28 mouse cellular contexts compared by ENCODE assay signal in genomic region chr8:80087021-80087420, GRCm38 (mm10). TPM values are rescaled to one million over a fixed set of nuclear protein-coding genes. Genes with fewer than 3 reads are reported as not detected.
DNase-seq lines count a peak whose midpoint lies in the region; ATAC-seq and TF ChIP-seq lines count a peak whose summit lies in the region.
"Had no signal": no experiment of that assay in that cellular context is flagged by ENCODE, and none has a peak within 500 bp of the region (broad histone marks: within the 10 kb centered on the region; RNA-seq: fewer than 3 reads in every experiment).

No protein-coding gene starts in this region.

- H3K27ac ChIP-seq in forebrain, embryonic 14.5 days (ENCODE audit: low read depth, low read length) = no peak overlapping the region
- H3K27ac ChIP-seq in forebrain, embryonic 11.5 days (ENCODE audit: low read depth, low read length) = no peak overlapping the region
- no peak overlapping the region for H3K27ac ChIP-seq in forebrain, postnatal 0 days (ENCODE audit: low read depth, low read length)
- no peak overlapping the region for H3K27ac ChIP-seq in kidney, embryonic 15.5 days
- H3K27ac ChIP-seq: embryonic facial prominence, embryonic 12.5 days; embryonic facial prominence, embryonic 15.5 days; hindbrain, embryonic 12.5 days; hindbrain, embryonic 15.5 days had no signal

- no peaks in the 10 kb centered on the region for H3K9me3 ChIP-seq in forebrain, embryonic 14.5 days (replicated peaks; ENCODE audit: control insufficient read depth, low read length)
- no peaks in the 10 kb centered on the region for H3K9me3 ChIP-seq in forebrain, embryonic 11.5 days (ENCODE audit: control insufficient read depth, low read length)
- H3K9me3 ChIP-seq in forebrain, postnatal 0 days (ENCODE audit: low read length) = no peaks in the 10 kb centered on the region
- no peaks in the 10 kb centered on the region for H3K9me3 ChIP-seq in kidney, embryonic 15.5 days (replicated peaks)
- H3K9me3 ChIP-seq: embryonic facial prominence, embryonic 12.5 days; embryonic facial prominence, embryonic 15.5 days; G1E; hindbrain, embryonic 12.5 days; hindbrain, embryonic 15.5 days had no signal

- no peak for ATAC-seq in forebrain, embryonic 14.5 days
- no peak for ATAC-seq in forebrain, embryonic 11.5 days (replicated peaks; ENCODE audit: low FRiP score)
- ATAC-seq in forebrain, postnatal 0 days = no peak
- ATAC-seq in kidney, embryonic 15.5 days (replicated peaks; ENCODE audit: low FRiP score) = no peak
- ATAC-seq: intestine, postnatal 0 days; Patski had no signal

- H3K9ac ChIP-seq in forebrain, embryonic 14.5 days (ENCODE audit: low read length) = no peak overlapping the region
- H3K9ac ChIP-seq in forebrain, embryonic 11.5 days (ENCODE audit: low read length) = no peak overlapping the region
- H3K9ac ChIP-seq in forebrain, postnatal 0 days = no peak overlapping the region
- no peak overlapping the region for H3K9ac ChIP-seq in kidney, embryonic 15.5 days
- H3K9ac ChIP-seq: embryonic facial prominence, embryonic 12.5 days; embryonic facial prominence, embryonic 15.5 days; hindbrain, embryonic 12.5 days; hindbrain, embryonic 15.5 days had no signal

- no peak overlapping the region for H3K4me3 ChIP-seq in forebrain, embryonic 14.5 days (ENCODE audit: low read depth, low read length)
- no peak overlapping the region for H3K4me3 ChIP-seq in forebrain, embryonic 11.5 days (ENCODE audit: low read depth, low read length)
- H3K4me3 ChIP-seq in forebrain, postnatal 0 days (ENCODE audit: low read depth, low read length) = no peak overlapping the region
- H3K4me3 ChIP-seq in kidney, embryonic 15.5 days (replicated peaks) = no peak overlapping the region
- H3K4me3 ChIP-seq: embryonic facial prominence, embryonic 12.5 days; embryonic facial prominence, embryonic 15.5 days; hindbrain, embryonic 12.5 days; hindbrain, embryonic 15.5 days had no signal

- no peaks in the 10 kb centered on the region for H3K4me1 ChIP-seq in forebrain, embryonic 14.5 days (ENCODE audit: control insufficient read depth, insufficient read depth, low read length)
- H3K4me1 ChIP-seq in forebrain, embryonic 11.5 days (replicated peaks; ENCODE audit: control insufficient read depth, insufficient read depth, low read length) = no peaks in the 10 kb centered on the region
- H3K4me1 ChIP-seq in forebrain, postnatal 0 days (ENCODE audit: insufficient read depth) = no peaks in the 10 kb centered on the region
- H3K4me1 ChIP-seq in kidney, embryonic 15.5 days = no peaks in the 10 kb centered on the region
- H3K4me1 ChIP-seq: embryonic facial prominence, embryonic 12.5 days; embryonic facial prominence, embryonic 15.5 days; hindbrain, embryonic 12.5 days; hindbrain, embryonic 15.5 days had no signal

- no peak overlapping the region for H3K4me2 ChIP-seq in forebrain, embryonic 14.5 days (ENCODE audit: low read length)
- no peak overlapping the region for H3K4me2 ChIP-seq in forebrain, embryonic 11.5 days (ENCODE audit: low read depth, low read length, severe bottlenecking)
- no peak overlapping the region for H3K4me2 ChIP-seq in forebrain, postnatal 0 days (ENCODE audit: low read depth)
- H3K4me2 ChIP-seq in kidney, embryonic 15.5 days = no peak overlapping the region
- H3K4me2 ChIP-seq: embryonic facial prominence, embryonic 12.5 days; embryonic facial prominence, embryonic 15.5 days; heart, embryonic 11.5 days; hindbrain, embryonic 12.5 days; hindbrain, embryonic 15.5 days had no signal

- H3K27me3 ChIP-seq in forebrain, embryonic 14.5 days (replicated peaks; ENCODE audit: control insufficient read depth, insufficient read depth, low read length) = no peaks in the 10 kb centered on the region
- no peaks in the 10 kb centered on the region for H3K27me3 ChIP-seq in forebrain, embryonic 11.5 days (ENCODE audit: control insufficient read depth, insufficient read depth, low read length)
- H3K27me3 ChIP-seq in forebrain, postnatal 0 days (ENCODE audit: insufficient read depth, low read length) = no peaks in the 10 kb centered on the region
- H3K27me3 ChIP-seq in kidney, embryonic 15.5 days = no peaks in the 10 kb centered on the region
- H3K27me3 ChIP-seq: CH12.LX; embryonic facial prominence, embryonic 12.5 days; embryonic facial prominence, embryonic 15.5 days; hindbrain, embryonic 12.5 days; hindbrain, embryonic 15.5 days; Patski had no signal

- WGBS in forebrain, embryonic 14.5 days = 86% methylated on average over 2 of the region's 2 CpGs
- WGBS in forebrain, embryonic 11.5 days = 90% methylated on average over 2 of the region's 2 CpGs
- 69% methylated on average over 2 of the region's 2 CpGs for WGBS in forebrain, postnatal 0 days
- whole genome bisulfite sequencing in kidney, embryonic 15.5 days = 87% methylated on average over 2 of the region's 2 CpGs

- peak; percentile 13 for DNase-seq in forebrain, embryonic 14.5 days (ENCODE audit: low spot score)
- DNase-seq in forebrain, embryonic 11.5 days (ENCODE audit: low spot score) = no peak
- peak; percentile 10 to 27 for DNase-seq in layer of hippocampus, adult 8-10 months (ENCODE audit: low spot score in 2 of 2)
- DNase-seq in layer of hippocampus, postnatal 25 days (ENCODE audit: extremely low spot score in 1 of 2, low spot score in 1 of 2) = no peak
- DNase-seq in brain, embryonic 14.5 days (ENCODE audit: low read depth) = peak; percentile 29
- DNase-seq in forebrain, postnatal 0 days = peak; percentile 7
- DNase-seq: adrenal gland, adult 2 months; adrenal gland, postnatal 14 days; B cell, adult 2 months; cerebellum, adult 11 months; cerebellum, adult 2 months; cerebellum, adult 9-11 months; cerebellum, postnatal 25 days; gastrocnemius, postnatal 10 days; heart, adult 11 months had no signal

- no peak for TF ChIP-seq POLR2A in brain, embryonic 14.5 days (IDR thresholded peaks at IDR 0.05; ENCODE audit: borderline replicate concordance, extremely low read depth, insufficient read depth, insufficient read length, poor library complexity, severe bottlenecking)

- H3K36me3 ChIP-seq in forebrain, embryonic 14.5 days (ENCODE audit: control insufficient read depth, insufficient read depth, low read length) = no peaks in the 10 kb centered on the region
- H3K36me3 ChIP-seq in forebrain, embryonic 11.5 days (ENCODE audit: control insufficient read depth, insufficient read depth, low read length) = no peaks in the 10 kb centered on the region
- no peaks in the 10 kb centered on the region for H3K36me3 ChIP-seq in forebrain, postnatal 0 days (ENCODE audit: insufficient read depth)
- no peaks in the 10 kb centered on the region for H3K36me3 ChIP-seq in kidney, embryonic 15.5 days
- H3K36me3 ChIP-seq: embryonic facial prominence, embryonic 12.5 days; embryonic facial prominence, embryonic 15.5 days; G1E; hindbrain, embryonic 12.5 days; hindbrain, embryonic 15.5 days had no signal

- TF ChIP-seq CTCF in brain, embryonic 14.5 days (IDR thresholded peaks at IDR 0.05; ENCODE audit: borderline replicate concordance, extremely low read depth, insufficient read depth, insufficient read length) = no peak
- no peak for TF ChIP-seq CTCF in forebrain, postnatal 0 days (IDR thresholded peaks at IDR 0.05; ENCODE audit: low read depth)

RNA-seq across cellular contexts. Expression of gene Hhip, which starts 29.2 kb away (rescaled TPM):
- 0.88 and 1.2 TPM in 2 replicates for polyA plus RNA-seq in forebrain, embryonic 14.5 days (2014; fragmentation: Nextera tagmentation; extraction: Ambion mirVana)
- 1.9 and 2.8 TPM in 2 replicates for polyA plus RNA-seq in forebrain, embryonic 11.5 days (2014; fragmentation: Nextera tagmentation; extraction: Ambion mirVana)
- total RNA-seq in layer of hippocampus, adult 8-10 months (2022) = 1 to 10 TPM; 3.4 to 4.4 (median 3.8) TPM
- total RNA-seq in layer of hippocampus, postnatal 25 days (2021) = 1 to 10 TPM; 7.0 to 7.2 TPM
- 1.0 and 1.4 TPM in 2 replicates for polyA plus RNA-seq in brain, embryonic 14.5 days (2012; rRNA removed)
- total RNA-seq in forebrain, postnatal 0 days (2014; rRNA removed) = 2.0 and 2.5 TPM in 2 replicates
- 1.0 and 1.8 TPM in 2 replicates for polyA plus RNA-seq in forebrain, postnatal 0 days (2015; fragmentation: Nextera tagmentation; extraction: Ambion mirVana)
- polyA plus RNA-seq in kidney, embryonic 15.5 days (2015; fragmentation: Nextera tagmentation; extraction: Ambion mirVana) = 2.4 and 3.0 TPM in 2 replicates
- total RNA-seq: CH12.LX; common myeloid progenitor, adult 5-6 weeks; heart, adult 8-10 months; hematopoietic stem cell, adult 5-6 weeks had no signal
- polyA plus RNA-seq: G1E had no signal

Comparison
In these comparisons a context has a peak if more than half of its experiments do, and no peak if none do; other contexts are left out.
1. DNase-seq: peak in forebrain, embryonic 14.5 days (single experiment), layer of hippocampus, adult 8-10 months (2 of 2), brain, embryonic 14.5 days (single experiment) and forebrain, postnatal 0 days (single experiment); none in forebrain, embryonic 11.5 days (single experiment) and layer of hippocampus, postnatal 25 days (0 of 2).